Mouse (Mus musculus) testis, adult 2 months (tissue): ENCODE data around the gene Limd2.

Experiments
- CTCF ChIP-seq: fragments of 200-500 bp; IDR thresholded peaks from 2 replicates; pipeline ENCODE4 v1.5.1; 2012; ENCODE audit warnings: low read depth, mild to moderate bottlenecking, inconsistent platforms, low read length, moderate library complexity; ENCODE audit not compliant: control insufficient read depth, insufficient read depth, insufficient replicate concordance
- POLR2A ChIP-seq: fragments of 200-500 bp; IDR thresholded peaks from 2 replicates; pipeline ENCODE4 v1.6.1; 2012; ENCODE audit warnings: low read depth, mild to moderate bottlenecking, inconsistent platforms, low read length, moderate library complexity; ENCODE audit not compliant: control insufficient read depth

DNA sequence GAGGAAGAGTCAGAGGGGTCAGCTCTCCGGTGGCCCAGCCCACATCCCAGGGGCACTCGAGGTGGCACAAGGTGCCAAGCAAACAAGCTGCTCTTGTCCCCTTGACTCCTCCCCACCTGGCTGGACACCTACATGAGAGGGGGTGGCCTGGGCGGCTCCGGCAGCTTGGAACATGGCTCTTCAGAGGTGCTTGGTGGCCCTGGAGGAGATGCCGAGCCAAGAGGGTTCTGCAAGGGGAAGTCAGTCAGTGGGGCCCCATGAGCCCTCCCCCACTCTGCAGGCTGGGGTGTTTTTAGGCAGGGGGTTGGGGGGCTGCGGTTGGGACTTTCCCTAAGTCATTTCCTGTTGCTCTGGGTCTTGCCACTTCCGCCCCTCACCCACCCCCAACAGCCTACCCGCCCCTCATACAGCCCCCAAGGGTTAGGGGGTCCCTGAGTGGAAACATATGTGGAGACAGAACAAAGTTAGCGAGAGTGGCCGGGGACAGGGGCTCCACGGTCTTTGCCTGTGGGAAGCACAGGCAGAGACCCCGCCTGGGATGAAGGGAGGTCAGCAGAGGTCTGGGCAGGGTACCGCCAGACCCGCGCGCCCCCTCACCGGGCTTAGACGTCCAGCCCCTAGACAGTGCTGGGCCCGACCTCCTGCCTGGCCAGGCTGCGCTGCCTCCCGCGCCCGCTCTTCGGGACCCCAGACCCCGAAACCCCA, 1.3 kb downstream of the Limd2 start:
- TF ChIP-seq POLR2A: no peak
- TF ChIP-seq CTCF: no peak
